Mouse (Mus musculus): ENCODE results near the gene Cd300lf.

DNA sequence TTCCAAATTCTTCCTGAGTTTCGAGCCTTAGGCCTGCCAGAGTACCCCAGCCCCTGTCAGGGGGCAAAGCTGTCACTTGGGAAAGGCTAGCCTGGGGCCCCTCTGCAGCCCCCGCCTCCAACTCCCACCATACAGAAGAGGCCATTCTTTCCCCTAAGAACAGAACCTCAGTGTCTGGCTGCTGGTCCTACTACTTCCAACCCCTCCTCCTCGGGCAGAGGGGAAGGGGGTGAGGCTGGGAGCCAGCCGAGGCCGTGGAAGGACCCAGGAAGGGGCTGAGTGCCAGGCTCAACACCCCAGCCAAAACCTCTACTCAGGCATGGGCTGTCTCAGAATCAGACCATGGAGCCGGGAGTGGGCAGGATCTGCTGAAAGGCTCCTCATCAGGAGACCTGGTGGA, 45.4 kb upstream of the Cd300lf start:
- TF ChIP-seq POLR2A (IDR thresholded peaks at IDR 0.05; ENCODE audit: borderline replicate concordance, low read depth, low read length) (no peak), CTCF (IDR thresholded peaks at IDR 0.05; ENCODE audit: low read depth, low read length) (no peak)
